Mouse (Mus musculus): ENCODE results near the gene Shcbp1l. TPM values are rescaled to one million over a fixed set of nuclear protein-coding genes. Genes with fewer than 3 reads are reported as not detected.
"Not testable (repeated sequence)": the region's sequence is repeated elsewhere in the genome, so short reads cannot be mapped to it uniquely, and the experiment has no call there.

Gene Shcbp1l
- polyA plus RNA-seq, 1 experiment from 2014 or later, result 0.40 TPM

DNA sequence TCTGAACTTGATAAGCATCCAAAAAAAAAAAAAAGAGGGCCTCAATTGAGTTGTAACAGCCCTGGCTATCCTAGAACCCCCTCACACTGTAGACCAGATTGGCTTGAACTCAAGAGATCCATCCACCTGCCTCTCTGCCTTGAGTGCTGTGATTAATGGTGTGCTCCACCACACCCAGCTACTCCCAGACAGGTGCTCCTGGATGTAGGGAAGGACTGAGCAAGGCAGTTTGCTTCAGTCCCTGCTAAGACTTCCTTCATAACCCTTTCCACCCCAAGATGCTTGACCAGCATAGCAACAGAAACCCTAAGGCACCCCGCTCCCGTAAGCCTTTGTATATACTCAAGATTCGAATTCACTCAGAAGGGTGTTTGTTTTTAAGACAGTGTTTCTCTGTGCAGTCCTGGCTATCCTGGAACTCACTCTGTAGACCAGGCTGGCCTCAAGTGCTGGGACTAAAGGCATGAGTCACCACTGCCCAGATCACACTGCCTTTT, 28.2 kb downstream of the Shcbp1l start:
- ATAC-seq (ENCODE audit: low FRiP score) (no peak), DNase-seq (ENCODE audit: low spot score) (no peak)
- H3K9ac ChIP-seq (ENCODE audit: low read depth, low read length), result no peak overlapping the region
- no peaks in the 10 kb centered on the region for H3K27me3 ChIP-seq (ENCODE audit: control insufficient read depth, insufficient read depth, low read length)
- H3K9me3 ChIP-seq (ENCODE audit: control insufficient read depth, low read length), result no peaks in the 10 kb centered on the region
- H3K4me1 ChIP-seq (replicated peaks; ENCODE audit: control insufficient read depth, insufficient read depth, low read length), result no peaks in the 10 kb centered on the region
- H3K4me2 ChIP-seq (replicated peaks; ENCODE audit: low read depth, low read length), result no peak overlapping the region
- WGBS, result 86% methylated on average over 3 of the region's 3 CpGs
- H3K27ac ChIP-seq (ENCODE audit: low read depth, low read length), result no peak overlapping the region
- H3K4me3 ChIP-seq (ENCODE audit: low read depth, low read length), result no peak overlapping the region
- H3K36me3 ChIP-seq (ENCODE audit: control insufficient read depth, insufficient read depth, low read length), result peaks cover 5% of the 10 kb centered on the region

DNA sequence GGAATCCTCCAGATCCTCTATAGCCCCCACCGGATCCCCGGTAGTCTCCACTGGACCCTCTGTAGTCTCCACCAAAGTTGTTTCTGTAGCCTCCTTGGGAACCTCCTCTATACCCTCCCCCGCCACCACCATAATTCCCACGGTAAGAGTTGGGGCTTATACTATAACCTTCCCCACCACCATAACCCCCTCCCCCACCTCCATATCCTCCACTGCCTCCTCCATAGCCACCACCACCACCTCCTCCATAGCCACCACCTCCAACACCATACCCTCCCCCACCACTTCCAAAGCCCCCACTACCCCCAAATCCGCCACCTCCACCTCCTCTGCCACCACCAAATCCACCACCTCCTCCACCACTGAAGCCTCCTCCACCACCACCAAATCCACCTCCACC, 31.2 kb downstream of the Shcbp1l start:
- no peak overlapping the region for H3K4me3 ChIP-seq (ENCODE audit: low read depth, low read length)
- no peaks in the 10 kb centered on the region for H3K27me3 ChIP-seq (ENCODE audit: control insufficient read depth, insufficient read depth, low read length)
- H3K9ac ChIP-seq (ENCODE audit: low read depth, low read length), result no peak overlapping the region
- H3K4me2 ChIP-seq (replicated peaks; ENCODE audit: low read depth, low read length), result no peak overlapping the region
- 94% methylated on average over 5 of the region's 5 CpGs for WGBS
- no peak overlapping the region for H3K27ac ChIP-seq (ENCODE audit: low read depth, low read length)
- DNase-seq (ENCODE audit: low spot score) (no peak), ATAC-seq (ENCODE audit: low FRiP score) (peak; percentile 28; the same call in 1 of the 2 replicates)
- peaks cover 10% of the 10 kb centered on the region for H3K36me3 ChIP-seq (ENCODE audit: control insufficient read depth, insufficient read depth, low read length)
- no peaks in the 10 kb centered on the region for H3K9me3 ChIP-seq (ENCODE audit: control insufficient read depth, low read length)
- no peaks in the 10 kb centered on the region for H3K4me1 ChIP-seq (replicated peaks; ENCODE audit: control insufficient read depth, insufficient read depth, low read length)

DNA sequence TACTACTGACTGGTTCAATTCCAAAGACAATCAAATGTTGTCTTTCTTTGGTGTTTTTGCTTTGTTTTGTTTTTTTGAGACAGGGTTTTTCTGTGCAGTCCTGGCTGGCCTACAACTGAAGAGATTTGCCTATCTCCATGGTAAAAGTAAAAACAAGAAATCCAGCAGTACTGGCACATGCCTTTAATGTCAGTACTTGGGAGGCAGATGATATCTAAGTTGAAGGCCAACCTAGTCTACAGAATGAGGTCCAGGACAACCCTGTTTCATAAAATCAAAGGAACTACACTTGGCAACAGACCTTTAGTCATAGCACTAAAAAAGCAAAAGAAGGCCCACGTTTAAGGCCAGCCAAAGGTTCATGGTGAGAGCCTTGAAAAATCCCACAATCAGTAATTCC, 36.8 kb downstream of the Shcbp1l start:
- ATAC-seq (ENCODE audit: low FRiP score) (no peak), DNase-seq (ENCODE audit: low spot score) (no peak)
- 91% methylated on average over 1 of the region's 1 CpGs for WGBS
- H3K4me2 ChIP-seq (replicated peaks; ENCODE audit: low read depth, low read length), result no peak overlapping the region
- H3K27me3 ChIP-seq (ENCODE audit: control insufficient read depth, insufficient read depth, low read length), result no peaks in the 10 kb centered on the region
- H3K4me1 ChIP-seq (replicated peaks; ENCODE audit: control insufficient read depth, insufficient read depth, low read length), result no peaks in the 10 kb centered on the region
- H3K27ac ChIP-seq (ENCODE audit: low read depth, low read length), result no peak overlapping the region
- H3K9ac ChIP-seq (ENCODE audit: low read depth, low read length), result no peak overlapping the region
- no peak overlapping the region for H3K4me3 ChIP-seq (ENCODE audit: low read depth, low read length)
- H3K36me3 ChIP-seq (ENCODE audit: control insufficient read depth, insufficient read depth, low read length), result peaks cover 13% of the 10 kb centered on the region
- no peaks in the 10 kb centered on the region for H3K9me3 ChIP-seq (ENCODE audit: control insufficient read depth, low read length)

DNA sequence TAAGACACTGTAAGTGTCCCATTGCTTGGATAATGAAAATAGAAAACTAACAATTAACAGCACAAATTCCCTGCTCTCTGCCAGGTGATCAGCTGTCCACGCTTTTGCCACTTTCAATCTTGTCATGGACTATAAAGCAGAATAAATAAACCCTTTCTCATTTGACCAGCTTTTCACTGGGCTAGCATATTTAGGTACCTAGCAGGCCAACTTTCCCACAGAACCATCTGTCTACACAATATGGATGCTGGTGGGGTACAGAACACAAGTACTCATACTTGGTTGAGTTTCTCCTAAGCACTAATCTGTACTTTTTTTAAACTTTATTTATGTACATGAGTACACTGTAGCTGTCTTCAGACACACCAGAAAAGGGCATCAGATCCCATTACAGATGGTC, 54.3 kb downstream of the Shcbp1l start:
- Histone ChIP-seq H3K4me3 (ENCODE audit: low read depth, low read length) (no peak overlapping the region), H3K9me3 (ENCODE audit: control insufficient read depth, low read length) (no peaks in the 10 kb centered on the region), H3K4me2 (replicated peaks; ENCODE audit: low read depth, low read length) (no peak overlapping the region), H3K27ac (ENCODE audit: low read depth, low read length) (no peak overlapping the region), H3K27me3 (ENCODE audit: control insufficient read depth, insufficient read depth, low read length) (no peaks in the 10 kb centered on the region), H3K9ac (ENCODE audit: low read depth, low read length) (no peak overlapping the region), H3K36me3 (ENCODE audit: control insufficient read depth, insufficient read depth, low read length) (peaks cover 11% of the 10 kb centered on the region), H3K4me1 (replicated peaks; ENCODE audit: control insufficient read depth, insufficient read depth, low read length) (no peaks in the 10 kb centered on the region)
- ATAC-seq (ENCODE audit: low FRiP score) (no peak), DNase-seq (ENCODE audit: low spot score) (no peak)
- WGBS, result 94% methylated on average over 1 of the region's 1 CpGs

DNA sequence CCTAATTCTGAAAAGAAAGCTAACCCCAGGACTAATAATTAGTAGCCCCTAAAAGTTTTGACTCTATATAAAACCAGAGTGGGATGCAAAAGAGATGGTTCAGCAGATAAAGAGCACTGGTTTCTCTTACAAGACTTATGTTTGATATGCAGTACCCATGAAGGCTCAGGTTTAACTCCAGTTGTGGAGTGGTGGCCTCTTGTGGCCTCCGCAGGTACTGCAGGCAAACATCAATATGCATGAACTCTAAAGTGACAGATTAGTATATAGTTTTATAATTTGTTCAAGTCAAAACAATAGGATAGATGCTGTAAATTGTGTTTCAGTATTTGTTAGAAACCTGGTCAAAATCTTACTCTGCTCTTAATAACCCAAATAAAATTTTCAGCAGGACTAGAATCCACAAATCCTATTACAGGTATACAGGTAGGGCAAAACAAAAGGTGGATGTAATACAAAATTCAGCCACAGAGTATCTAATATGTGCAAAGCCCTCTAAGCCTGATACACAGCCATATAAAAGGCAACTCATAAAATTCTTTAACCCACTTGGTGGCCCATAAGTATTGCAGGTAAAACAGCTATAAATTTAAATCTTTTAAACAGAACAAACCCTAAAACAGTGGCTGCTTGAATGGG, 55.5 kb downstream of the Shcbp1l start:
- Histone ChIP-seq H3K4me2 (replicated peaks; ENCODE audit: low read depth, low read length) (no peak overlapping the region), H3K27ac (ENCODE audit: low read depth, low read length) (no peak overlapping the region), H3K9me3 (ENCODE audit: control insufficient read depth, low read length) (no peaks in the 10 kb centered on the region), H3K9ac (ENCODE audit: low read depth, low read length) (no peak overlapping the region), H3K27me3 (ENCODE audit: control insufficient read depth, insufficient read depth, low read length) (no peaks in the 10 kb centered on the region), H3K36me3 (ENCODE audit: control insufficient read depth, insufficient read depth, low read length) (peaks cover 8% of the 10 kb centered on the region), H3K4me1 (replicated peaks; ENCODE audit: control insufficient read depth, insufficient read depth, low read length) (no peaks in the 10 kb centered on the region), H3K4me3 (ENCODE audit: low read depth, low read length) (no peak overlapping the region)
- DNase-seq (ENCODE audit: low spot score) (peak; percentile 87), ATAC-seq (ENCODE audit: low FRiP score) (no peak)
- WGBS, result 43% methylated on average over 1 of the region's 1 CpGs

DNA sequence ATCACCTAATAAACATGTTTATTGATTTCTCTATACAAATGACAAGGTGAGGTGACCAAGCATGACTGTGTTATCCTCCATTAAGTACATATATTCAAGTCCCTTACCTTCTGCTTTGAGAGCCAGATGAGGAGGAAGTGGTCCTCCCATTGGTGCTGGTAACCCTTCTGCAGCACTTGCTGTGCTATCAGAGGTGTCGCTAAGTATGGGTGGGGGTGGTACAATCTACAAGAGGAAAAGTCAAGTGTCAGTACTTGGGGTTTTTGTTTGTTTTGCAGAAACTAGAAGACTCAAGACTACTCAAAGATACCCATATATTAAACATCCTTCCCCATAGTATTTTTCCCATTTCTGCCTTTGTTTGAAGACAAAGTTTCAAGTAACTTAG, 56.1 kb downstream of the Shcbp1l start:
- H3K9me3 ChIP-seq (ENCODE audit: control insufficient read depth, low read length), result no peaks in the 10 kb centered on the region
- peaks cover 8% of the 10 kb centered on the region for H3K36me3 ChIP-seq (ENCODE audit: control insufficient read depth, insufficient read depth, low read length)
- no peak overlapping the region for H3K4me2 ChIP-seq (replicated peaks; ENCODE audit: low read depth, low read length)
- H3K27ac ChIP-seq (ENCODE audit: low read depth, low read length), result no peak overlapping the region
- DNase-seq (ENCODE audit: low spot score), result no peak
- H3K4me3 ChIP-seq (ENCODE audit: low read depth, low read length), result no peak overlapping the region
- H3K9ac ChIP-seq (ENCODE audit: low read depth, low read length), result no peak overlapping the region
- H3K4me1 ChIP-seq (replicated peaks; ENCODE audit: control insufficient read depth, insufficient read depth, low read length), result no peaks in the 10 kb centered on the region
- WGBS, result 88% methylated on average over 1 of the region's 1 CpGs
- no peaks in the 10 kb centered on the region for H3K27me3 ChIP-seq (ENCODE audit: control insufficient read depth, insufficient read depth, low read length)
- no peak for ATAC-seq (ENCODE audit: low FRiP score)

DNA sequence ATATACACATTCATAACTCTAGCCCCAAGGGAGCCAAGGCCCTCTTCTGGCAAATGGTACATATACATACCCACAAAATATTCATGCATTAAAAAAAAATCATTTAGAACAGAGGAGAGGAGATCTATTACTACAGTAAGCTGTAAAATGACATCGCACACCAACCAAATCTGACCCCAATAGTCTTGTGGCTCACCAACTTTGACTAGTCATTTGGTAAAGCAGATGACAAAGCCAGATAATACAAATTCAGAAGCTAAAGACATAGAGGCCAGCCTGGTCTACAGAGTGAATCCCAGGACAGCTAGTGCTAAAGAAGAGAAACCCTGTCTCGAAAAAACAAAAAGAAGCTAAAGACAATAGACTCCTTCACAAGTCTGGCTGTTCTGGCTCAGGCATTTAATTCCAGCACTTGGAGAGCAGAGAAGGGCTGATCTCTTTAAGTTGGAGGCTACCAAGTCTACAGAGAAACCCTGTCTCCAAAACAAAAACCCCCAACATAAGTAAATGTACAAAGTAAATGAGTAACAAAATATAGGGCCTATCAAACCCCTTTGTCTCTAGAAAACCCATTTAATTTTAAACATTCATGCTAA, 60.3 kb downstream of the Shcbp1l start:
- Histone ChIP-seq H3K4me2 (replicated peaks; ENCODE audit: low read depth, low read length) (peak overlapping the region; percentile 63), H3K27ac (ENCODE audit: low read depth, low read length) (no peak overlapping the region), H3K36me3 (ENCODE audit: control insufficient read depth, insufficient read depth, low read length) (no peaks in the 10 kb centered on the region), H3K9me3 (ENCODE audit: control insufficient read depth, low read length) (no peaks in the 10 kb centered on the region), H3K9ac (ENCODE audit: low read depth, low read length) (peak overlapping the region; percentile 8; the same call in 1 of the 2 replicates), H3K4me3 (ENCODE audit: low read depth, low read length) (peak overlapping the region; percentile 99), H3K4me1 (replicated peaks; ENCODE audit: control insufficient read depth, insufficient read depth, low read length) (no peaks in the 10 kb centered on the region), H3K27me3 (ENCODE audit: control insufficient read depth, insufficient read depth, low read length) (no peaks in the 10 kb centered on the region)
- no peak for DNase-seq (ENCODE audit: low spot score)
- WGBS, result 56% methylated on average over 2 of the region's 2 CpGs
- no peak for ATAC-seq (ENCODE audit: low FRiP score)

DNA sequence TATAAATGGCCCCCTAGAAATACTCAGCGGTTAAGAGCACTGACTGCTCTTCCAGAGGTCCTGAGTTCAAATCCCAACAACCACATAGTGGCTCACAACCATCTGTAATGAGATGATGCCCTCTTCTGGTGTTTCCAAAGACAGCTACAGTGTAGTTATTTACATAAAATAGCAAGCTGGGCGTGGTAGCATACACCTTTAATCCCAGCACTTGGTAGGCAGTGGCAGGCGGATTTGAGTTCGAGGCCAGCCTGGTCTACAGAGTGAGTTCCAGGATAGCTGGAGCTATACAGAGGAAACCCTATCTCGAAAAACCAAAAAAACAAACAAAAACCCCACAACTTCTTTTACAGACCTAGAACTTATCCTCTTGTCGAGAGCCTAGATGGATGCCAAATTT, 61.2 kb downstream of the Shcbp1l start:
- not testable (repeated sequence) for H3K27me3 ChIP-seq (ENCODE audit: control insufficient read depth, insufficient read depth, low read length); H3K36me3 ChIP-seq (ENCODE audit: control insufficient read depth, insufficient read depth, low read length); H3K27ac ChIP-seq (ENCODE audit: low read depth, low read length); H3K9me3 ChIP-seq (ENCODE audit: control insufficient read depth, low read length); DNase-seq (ENCODE audit: low spot score); H3K4me1 ChIP-seq (replicated peaks; ENCODE audit: control insufficient read depth, insufficient read depth, low read length); ATAC-seq (ENCODE audit: low FRiP score)
- peak overlapping the region; percentile 99 for H3K4me3 ChIP-seq (ENCODE audit: low read depth, low read length)
- WGBS, result 12% methylated on average over 6 of the region's 6 CpGs
- peak overlapping the region; percentile 100; the same call in 1 of the 2 replicates for H3K9ac ChIP-seq (ENCODE audit: low read depth, low read length)
- peak overlapping the region; percentile 63 for H3K4me2 ChIP-seq (replicated peaks; ENCODE audit: low read depth, low read length)
